In the genomic region with DNA sequence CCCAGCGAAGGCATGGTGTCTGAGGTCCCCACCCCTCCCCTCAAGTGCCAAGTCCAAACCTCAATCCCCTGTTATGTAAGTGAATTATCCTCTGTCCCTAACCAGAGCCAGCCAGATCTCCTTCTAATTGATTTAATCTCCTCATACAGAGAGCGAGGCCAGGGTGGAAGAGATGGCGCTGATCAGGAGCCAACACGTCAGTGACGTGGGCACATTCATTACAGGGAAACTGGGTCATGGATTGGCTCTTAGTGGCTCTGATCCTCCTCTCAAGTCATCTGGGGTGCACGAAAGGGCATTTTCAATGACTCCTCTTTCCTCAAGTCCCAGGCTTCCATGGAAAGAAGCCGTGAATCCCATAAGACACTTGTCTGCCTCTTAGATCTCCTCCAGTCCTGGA, we compare ENCODE assay signal across 34 mouse cellular contexts. TPM values are rescaled to one million over a fixed set of nuclear protein-coding genes. Genes with fewer than 3 reads are reported as not detected.
"Had no signal": no experiment of that assay in that cellular context is flagged by ENCODE, and none has a peak within 500 bp of the region (broad histone marks: within the 10 kb centered on the region; RNA-seq: fewer than 3 reads in every experiment).

No protein-coding gene starts in this region.

- H3K27ac ChIP-seq: heart, embryonic 10.5 days; heart, embryonic 13.5 days; heart, embryonic 15.5 days; hindbrain, embryonic 10.5 days; hindbrain, embryonic 12.5 days; hindbrain, embryonic 13.5 days; hindbrain, embryonic 14.5 days; hindbrain, embryonic 15.5 days; hindbrain, postnatal 0 days; intestine, embryonic 15.5 days; kidney, embryonic 15.5 days; kidney, postnatal 0 days; layer of hippocampus, adult 2 months had no signal

- ATAC-seq: hindbrain, embryonic 16.5 days; hindbrain, postnatal 0 days; inflammation-experienced regulatory T-cells, adult 6 months; intestine, embryonic 15.5 days; intestine, embryonic 16.5 days; intestine, postnatal 0 days had no signal

- DNase-seq: heart, postnatal 10 days; heart, postnatal 14 days; heart, postnatal 36 days; heart, postnatal 4 days; kidney, adult 11 months; kidney, adult 18-20 months; kidney, adult 2 months; kidney, adult 8-10 months; kidney, adult 9 months; kidney, postnatal 10 days; kidney, postnatal 14 days; kidney, postnatal 36 days; kidney, postnatal 4 days; layer of hippocampus, adult 9-11 months; layer of hippocampus, postnatal 36 days had no signal

- H3K4me3 ChIP-seq: heart, embryonic 10.5 days; heart, embryonic 12.5 days; heart, embryonic 13.5 days; heart, embryonic 15.5 days; hindbrain, embryonic 10.5 days; hindbrain, embryonic 12.5 days; hindbrain, embryonic 13.5 days; hindbrain, embryonic 15.5 days; intestine, embryonic 15.5 days; kidney, embryonic 15.5 days; layer of hippocampus, adult 2 months had no signal

RNA-seq across cellular contexts. Expression of gene Tpbgl, which starts 17.8 kb away (rescaled TPM):
- total RNA-seq: hematopoietic stem cell, adult 5-6 weeks had no signal
